Mouse (Mus musculus): ENCODE results near the gene E4f1. TPM values are rescaled to one million over a fixed set of nuclear protein-coding genes. Genes with fewer than 3 reads are reported as not detected.

E4f1 gene
- total RNA-seq, 4 experiments from 2014 or later: 20.9 to 37.4 (median 26.4) TPM

DNA sequence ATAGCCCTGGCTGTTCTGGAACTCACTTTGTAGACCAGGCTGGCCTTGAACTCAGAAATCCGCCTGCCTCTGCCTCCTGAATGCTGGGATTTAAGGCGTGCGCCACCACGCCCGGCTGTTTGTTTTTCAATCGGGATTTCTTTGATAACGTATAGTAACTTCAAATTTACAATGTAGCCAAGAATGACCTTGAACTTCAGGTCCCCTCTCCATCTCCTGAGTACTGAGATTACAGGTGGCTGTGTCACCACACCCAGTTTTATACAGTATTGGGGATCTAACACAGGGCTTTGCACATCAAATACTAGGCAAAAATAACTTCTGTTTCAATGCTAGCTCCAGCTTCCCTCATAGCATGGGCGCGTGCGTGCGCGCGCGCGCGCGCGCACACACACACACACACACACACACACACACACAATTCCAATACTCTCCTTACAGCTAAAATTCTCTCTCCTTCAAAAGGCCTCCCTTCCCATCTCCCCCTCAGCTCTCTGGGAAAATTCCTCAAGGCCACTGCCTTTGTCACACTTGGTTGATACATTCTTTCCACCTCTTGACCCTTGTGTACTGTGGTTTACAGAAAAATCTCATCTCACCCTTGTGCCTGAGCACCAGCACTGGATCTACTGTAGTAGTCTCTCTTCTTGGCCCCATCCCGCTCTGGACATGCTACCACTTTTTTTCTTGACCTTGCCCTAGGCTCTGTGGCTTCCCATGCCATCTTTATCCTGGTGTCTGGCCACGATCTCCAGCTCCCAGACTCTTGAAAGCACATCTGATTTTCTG, 11.1 kb upstream of the E4f1 start:
- no peak for DNase-seq

DNA sequence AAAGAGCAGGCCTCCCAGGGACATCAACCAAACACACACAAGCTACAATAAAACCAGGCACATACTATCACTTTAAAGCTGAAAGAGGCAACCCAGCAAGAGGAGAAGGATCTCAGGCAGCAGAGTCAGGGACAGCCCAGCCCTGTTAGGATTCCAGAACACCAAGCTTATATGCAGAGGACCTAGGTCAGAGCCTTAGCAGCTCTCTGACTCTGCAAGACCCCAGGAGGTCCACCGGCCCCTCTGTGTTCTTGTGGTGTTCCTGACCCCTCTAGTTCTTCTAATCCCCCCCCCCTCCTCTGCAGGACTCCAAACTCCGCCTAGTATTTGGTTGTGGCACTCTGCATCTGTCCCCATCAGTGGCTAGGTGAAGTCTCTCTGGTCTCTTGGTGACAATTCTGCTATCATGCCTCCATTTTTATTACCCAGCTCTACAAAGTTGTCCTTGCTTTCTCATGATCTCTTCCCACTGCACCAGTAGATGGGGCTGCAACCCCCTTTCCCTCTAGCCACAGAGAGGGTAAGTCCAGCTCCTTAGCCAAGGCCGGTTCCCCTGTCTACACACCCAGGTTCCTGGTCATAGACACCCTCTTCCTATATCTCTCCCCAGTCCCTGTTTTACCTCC, 10.2 kb upstream of the E4f1 start:
- no peak for DNase-seq

DNA sequence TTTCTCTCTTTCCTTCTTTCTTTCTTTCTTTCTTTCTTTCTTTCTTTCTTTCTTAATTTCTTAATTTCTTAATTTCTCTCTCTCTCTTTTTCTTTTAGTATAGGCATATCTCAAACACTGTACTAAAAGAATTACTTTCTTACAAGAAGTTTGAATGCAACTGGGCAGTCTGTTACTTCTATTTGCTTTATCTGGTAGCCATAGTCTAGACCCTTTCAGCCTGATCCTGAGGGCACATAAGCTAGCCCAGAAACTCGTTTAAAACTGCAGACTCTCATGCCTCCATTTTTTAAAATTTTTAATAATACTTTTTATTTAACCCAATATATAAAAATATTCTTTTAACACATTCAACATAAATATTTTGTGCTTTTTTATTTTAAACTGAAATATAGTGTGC, 9.3 kb upstream of the E4f1 start:
- no peak for DNase-seq

DNA sequence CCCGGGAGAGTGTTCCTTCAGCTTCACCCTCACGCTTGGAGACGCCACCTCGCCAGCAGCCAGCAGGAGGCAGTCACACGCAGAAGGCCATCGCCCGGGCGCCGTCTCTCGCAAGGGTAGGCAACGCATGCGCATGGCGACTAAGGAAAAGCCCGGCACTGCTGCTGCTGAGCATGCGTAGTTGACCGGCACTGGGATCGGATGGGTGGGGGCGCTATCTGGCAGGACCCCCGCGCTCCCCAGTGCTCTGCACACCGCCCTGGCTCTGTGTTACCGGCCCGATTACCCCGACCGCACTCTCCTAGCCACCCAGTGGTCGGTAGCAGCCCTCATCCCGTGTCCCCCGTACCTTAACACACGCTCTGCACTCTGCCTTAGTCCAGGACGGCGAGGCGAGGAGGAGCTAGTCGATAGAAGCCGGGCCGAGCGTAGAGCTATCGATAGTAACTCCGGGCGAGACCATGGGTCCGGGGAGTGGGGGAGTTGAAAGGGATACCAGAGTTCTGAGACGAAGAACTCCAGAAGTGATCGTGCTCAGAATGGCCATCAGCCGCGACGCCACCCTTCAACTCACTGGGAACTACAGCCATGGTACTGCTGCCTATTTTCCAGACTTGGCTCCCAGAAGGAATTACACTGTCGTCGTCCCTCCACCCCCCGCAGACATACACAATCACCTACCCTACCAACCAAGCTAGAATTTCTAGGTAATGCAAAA, 8.7 kb upstream of the E4f1 start, which contains the start of gene Mlst8:
Gene Mlst8 (minus strand): TSS at position 416 of the 718 bp plus-strand sequence.
- peak; percentile 94 for DNase-seq

DNA sequence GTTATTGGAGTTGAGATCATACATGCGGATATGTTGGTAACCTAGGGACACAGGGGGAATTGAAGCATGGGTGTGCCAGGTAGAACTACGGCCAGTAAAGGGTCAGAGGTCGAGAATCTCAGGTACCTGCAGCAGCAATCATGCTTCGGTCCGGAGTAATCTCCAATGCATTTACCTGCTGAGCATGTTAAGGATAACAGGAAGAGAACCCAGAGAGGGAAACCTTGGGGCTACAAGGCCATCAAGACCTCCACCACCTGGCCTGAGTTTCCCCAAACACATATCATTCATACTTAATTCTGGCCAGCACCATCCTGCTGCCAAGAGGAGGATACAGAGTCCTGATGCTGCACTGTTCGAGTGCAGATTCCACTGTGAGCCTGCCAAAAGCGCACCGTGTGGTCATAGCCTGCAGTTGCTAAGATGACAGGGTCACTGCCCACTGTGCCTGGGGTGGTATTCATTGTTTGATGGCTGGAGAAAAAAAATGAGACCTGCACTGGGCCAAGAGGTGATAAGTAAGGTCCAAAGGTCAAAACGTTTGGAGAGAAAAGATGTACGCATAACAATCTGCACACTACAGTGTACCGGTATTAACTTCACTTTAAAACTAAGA, 8.0 kb upstream of the E4f1 start:
- DNase-seq: no peak

DNA sequence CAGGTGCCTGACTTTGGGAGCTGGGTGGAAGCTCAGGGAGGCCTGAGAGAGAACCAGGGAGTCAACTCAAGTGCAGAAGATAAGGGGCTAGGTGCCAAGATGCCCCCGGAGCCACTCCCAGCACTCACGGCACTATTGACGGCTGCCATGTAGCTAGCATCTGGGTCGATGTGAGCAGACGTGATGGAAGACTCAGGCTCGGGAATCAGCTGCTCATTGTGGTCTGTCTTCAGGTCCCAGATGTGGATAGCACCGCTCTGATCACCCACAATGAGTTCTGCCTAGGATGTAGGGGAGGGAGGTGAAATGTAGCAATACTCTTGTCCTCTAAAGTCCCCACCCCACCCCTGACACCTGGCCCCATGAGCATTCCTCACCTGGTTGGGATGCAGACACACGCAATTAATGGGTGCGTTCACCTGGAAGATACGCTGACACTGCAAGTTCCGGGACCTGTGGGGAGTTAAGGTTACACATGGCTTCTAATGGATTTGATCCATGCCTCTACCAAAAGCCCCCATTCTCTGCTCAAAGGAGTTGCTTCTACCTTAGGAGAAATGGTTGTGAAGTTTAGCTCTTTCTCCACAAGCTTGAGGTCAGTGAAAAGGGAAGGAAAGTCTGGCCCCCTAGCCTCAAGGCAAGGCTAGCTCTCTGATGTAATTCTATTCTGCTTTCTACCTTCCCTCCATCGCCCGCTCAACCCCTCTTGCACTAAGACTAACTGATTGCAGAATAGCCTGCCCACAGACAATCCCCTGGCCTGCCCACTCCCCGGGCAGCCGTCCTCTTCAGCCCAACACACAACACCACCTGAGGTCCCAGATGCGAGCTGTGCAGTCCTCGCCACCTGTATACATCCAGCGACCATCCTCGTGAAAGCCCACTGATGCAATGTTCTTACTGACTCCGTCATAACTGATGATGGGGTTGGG, 7.2 kb upstream of the E4f1 start:
- DNase-seq: no peak

DNA sequence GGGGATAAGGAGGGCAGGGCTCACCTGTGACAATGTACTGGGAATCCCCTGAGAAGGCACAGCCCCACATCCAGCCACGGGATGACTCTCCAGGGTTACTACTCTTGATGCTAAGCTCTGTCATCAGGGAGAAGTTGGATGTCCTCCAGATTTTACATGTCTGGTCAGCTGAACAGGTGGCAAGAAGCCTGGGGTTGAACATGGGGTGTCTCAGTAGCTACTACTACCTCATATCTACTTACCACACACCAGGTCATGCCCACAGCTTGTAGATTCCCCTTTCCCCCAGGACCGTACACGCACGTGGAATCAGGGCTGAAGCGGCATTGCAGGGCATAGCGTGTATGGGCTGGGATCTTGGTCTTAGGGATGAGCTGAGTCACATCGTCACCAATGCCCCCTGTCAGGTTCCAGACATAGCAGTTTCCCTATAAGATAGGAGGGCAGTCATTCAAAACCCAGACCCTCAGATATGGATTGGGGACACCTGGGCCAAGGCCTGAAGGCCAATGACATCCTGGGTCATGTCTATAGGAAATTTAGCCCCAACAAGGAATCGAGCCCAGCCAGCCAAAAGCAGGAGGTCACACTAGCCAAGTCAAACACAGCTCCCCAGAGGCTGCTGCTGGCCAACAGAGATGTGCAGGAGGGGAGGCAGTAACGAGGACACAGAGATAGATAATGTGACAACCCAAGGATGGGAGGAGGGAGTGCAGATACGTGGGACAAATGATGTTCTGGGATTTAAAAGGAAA, 6.1 kb upstream of the E4f1 start:
- no peak for DNase-seq

DNA sequence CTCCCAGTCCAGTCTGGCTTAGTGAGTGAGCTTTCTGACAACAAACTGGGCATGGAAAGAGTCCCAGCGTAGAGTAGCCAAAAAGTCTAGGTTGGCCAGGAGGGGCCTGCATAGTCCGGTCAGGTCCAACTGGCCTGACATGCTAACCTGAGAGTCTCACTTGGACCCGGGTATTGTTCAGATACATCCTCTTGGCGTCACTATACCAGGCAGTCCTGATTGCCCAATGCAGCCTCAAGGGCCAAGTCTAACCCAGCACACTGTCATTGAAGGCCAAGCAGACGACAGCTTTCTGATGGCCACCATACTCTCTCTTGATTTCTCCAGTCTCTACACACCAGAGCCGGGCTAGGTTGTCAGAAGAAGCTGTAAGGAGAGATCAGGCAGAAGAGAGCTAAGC, 5.5 kb upstream of the E4f1 start:
- no peak for DNase-seq

DNA sequence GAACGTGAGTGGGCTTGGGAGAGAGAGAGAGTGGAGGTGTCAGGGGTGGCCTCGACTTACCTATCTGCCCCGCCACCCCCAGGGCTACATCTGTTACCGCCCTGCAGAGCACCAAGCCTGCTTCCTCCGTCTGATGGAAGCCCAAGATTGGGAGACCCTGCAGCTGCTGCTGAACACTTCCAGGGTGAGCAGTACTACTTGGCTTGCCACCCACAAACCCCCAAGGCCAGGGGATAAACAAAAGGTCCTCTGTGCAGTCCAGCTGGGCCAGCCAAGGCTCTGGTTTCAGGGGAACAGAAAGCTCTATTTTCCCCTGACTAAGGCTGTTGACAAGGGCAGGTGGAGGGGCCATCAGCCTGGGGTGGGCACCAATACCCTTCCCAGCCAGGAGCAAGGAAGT, 4.4 kb upstream of the E4f1 start:
- no peak for DNase-seq

DNA sequence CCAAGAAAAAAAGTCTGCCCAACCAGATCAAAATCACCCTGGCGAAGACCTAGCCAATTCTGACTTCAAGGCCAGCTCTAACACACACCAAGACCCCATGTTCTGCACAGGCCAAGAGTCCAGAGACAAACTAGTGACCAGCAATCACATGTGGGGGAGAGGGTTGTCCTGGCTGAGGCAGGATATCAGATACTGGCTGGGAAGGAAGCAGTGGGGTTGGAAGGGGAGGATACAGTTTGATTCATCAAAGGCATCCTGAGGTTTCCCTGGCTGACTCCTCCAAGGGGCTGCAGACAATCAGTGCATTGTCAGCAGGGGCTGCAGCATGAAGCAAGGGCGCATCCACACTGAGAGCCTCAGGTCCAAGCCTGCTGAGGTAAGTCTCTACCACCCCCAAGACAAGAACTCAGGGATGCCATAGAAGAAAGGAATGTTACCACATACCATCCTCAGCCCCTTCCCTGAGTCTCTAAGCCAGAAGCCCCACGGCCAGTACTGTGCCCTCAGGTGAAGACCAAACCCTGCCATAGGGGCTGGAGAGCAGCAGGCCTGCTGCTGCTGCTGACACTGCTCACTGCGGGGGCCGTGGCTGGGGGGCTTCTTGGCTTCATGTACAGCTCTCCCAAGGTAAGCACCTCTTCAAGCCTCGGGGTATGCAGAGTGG, 3.6 kb upstream of the E4f1 start, which contains the start of gene Bricd5:
Gene Bricd5 (plus strand): TSS at position 273 of the 664 bp plus-strand sequence.
- no peak for DNase-seq

DNA sequence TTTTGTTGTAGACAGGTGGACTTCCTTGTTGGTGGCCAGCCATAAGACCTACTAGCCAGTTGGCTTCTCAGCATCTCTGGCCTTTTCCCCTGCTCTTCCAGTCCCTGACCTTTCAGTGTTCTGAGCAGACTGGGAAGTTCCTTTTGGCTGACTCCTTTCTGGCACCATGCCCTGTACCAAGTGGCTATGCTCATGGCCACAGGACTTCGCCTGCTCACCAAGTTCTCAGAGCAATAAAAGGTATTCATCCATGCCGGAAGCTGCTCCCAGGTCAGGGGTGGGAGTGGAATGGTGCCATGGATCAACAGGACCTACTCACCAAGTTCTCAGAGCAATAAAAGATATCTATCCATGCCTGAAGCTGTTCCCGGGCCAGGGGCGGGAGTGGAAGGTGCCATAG, 2.4 kb upstream of the E4f1 start:
- DNase-seq: peak; percentile 82

DNA sequence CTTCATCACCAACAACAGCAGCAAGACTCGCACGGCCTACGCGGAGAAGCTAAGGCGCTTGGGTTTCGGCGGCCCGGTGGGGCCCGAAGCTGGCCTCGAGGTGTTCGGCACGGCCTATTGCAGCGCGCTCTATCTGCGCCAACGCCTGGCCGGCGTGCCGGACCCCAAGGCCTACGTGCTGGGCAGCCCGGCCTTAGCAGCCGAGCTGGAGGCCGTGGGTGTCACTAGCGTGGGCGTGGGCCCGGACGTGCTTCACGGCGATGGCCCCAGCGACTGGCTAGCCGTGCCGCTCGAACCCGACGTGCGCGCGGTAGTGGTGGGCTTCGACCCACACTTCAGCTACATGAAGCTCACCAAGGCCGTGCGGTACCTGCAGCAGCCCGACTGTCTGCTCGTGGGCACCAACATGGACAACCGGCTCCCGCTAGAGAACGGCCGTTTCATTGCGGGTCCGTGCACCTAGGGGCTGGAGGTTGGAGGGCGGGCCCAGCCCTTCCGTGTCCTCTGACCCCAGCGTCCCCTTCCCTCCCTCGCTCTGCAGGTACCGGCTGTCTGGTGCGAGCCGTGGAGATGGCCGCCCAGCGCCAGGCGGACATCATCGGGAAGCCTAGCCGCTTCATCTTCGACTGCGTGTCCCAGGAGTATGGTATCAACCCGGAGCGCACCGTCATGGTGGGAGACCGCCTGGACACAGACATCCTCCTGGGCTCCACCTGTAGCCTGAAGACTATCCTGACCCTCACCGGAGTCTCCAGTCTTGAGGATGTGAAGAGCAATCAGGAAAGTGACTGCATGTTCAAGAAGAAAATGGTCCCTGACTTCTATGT, 801 bp upstream of the E4f1 start:
- DNase-seq: no peak

DNA sequence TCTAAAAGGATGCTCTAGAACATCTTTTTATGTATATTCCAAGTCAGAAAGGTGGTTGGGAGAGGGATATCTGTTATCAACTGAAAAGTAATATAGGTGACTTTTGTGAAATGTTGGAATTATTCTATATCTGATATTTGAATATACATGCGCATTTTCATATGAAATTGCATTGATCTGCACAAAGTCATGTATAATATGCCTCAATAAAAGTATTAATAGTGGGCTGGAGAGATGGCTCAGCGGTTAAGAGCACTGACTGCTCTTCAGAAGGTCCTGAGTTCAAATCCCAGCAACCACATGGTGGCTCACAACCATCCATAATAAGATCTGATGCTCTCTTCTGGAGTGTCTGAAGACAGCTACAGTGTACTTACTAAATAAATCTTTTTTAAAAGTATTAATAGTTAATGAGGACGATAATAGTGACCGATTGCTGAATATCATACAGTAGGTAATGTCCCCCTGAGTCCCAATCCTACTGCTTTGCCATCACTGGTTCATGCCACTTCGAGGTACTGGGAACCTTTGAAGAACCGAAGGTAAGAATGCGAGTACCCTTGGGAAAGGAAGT, 690 bp downstream of the E4f1 start:
- DNase-seq: no peak

DNA sequence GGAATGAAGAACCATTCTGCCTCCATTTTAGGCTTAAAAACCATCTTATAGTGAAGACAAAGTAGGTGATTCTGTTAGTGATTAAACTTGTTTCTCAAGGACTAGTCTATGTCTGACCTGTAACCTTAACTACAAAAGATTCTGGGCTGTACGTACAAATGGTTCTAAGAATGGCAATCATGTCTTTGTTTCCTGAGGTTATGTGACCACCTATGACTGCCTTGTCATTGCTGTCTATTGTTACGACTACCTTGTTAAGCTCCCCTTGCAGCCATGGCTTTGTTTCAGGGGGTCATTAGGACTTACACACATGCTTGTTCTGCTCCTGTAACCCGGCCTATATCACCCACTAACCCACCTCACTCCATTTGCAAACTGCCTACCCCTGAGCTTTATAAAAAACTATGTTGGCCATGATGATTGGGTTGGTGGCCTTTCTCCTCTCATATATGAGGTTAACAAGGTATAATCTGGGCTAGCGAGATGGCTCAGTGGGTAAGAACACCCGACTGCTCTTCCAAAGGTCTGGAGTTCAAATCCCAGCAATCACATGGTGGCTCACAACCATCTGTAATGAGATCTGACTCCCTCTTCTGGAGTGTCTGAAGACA, 1.4 kb downstream of the E4f1 start:
- DNase-seq: no peak

DNA sequence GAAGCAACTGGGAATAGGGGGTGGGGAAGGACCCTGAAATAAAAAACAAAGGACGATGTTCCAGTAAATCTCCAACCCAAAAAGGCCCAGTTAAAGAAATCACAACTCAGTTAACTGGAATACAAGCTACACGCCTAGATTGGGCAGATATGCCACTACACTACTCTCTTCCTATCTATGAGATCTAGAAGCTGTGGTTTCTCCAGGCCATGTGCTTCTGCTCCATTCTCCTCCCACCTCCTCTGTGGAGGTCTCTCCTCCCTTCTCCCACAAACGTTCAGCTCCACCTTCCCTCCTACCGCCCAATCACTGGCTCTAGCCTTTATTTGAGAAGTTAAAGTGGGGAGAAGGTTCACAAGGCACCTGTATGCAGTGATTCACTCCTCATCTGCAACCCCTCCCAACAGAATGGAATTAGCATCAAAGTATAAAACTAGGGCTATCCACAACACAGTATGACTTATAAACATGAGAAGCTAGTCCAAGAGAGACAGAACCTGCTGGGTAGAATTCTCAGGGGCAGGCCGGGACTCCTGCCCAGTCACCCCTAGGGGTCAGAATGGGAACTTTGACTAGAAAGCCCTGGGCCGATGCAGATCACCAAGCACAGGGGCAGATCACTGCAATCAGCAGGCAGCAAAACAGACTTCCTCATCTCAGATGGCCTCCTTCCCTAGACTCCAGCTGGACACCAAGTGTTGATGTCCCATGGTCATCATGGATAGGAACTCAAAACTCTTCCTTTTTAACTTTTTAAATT, 6.6 kb downstream of the E4f1 start:
- no peak for DNase-seq

DNA sequence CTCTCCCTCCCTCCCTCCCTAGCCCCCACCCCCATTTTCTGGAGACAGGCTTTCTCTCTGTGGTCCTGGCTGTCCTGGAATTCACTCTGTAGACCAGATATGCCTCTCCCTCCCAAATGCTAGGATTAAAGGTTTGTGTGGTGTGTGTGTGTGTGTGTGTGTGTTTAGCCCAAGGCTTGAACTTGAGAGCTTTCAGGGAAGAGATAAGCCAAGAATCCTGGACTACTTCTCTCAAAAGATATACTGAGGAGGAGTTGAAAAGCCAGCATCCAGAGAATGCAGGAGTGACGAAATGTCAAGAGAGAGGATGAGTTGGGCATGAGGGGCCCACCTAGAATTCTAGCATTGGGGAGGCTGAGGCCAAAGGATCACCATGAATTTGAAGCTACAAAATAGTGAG, 7.2 kb downstream of the E4f1 start:
- no peak for DNase-seq

DNA sequence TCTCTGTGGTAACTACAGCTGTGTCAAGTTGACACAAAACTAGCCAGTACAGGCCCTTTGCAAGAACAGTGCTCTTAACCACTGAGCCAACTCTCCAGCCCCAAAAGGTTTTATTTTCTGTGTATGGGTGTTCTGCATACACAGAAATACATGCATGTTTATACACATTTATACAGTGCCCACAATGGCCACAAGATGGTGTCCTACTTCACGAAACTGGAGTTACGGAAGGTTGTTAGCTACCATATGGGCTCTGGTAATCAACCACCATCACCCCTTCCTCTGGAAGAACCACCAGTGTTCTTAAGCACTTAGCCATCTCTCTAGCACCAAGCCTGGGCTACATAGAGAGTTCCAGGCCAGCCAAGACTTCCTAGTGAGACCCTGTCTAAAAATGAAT, 8.5 kb downstream of the E4f1 start:
- DNase-seq: no peak
